Mouse (Mus musculus) retina, postnatal 7 days (tissue): ENCODE measurements around the gene Eml5.

ENCODE experiments used
- DNase-seq: peaks from one replicate; pipeline ENCODE4 v3.0.0-alpha.2; 2012; ENCODE audit warnings: low read depth, low spot score

Gene Eml5

DNA sequence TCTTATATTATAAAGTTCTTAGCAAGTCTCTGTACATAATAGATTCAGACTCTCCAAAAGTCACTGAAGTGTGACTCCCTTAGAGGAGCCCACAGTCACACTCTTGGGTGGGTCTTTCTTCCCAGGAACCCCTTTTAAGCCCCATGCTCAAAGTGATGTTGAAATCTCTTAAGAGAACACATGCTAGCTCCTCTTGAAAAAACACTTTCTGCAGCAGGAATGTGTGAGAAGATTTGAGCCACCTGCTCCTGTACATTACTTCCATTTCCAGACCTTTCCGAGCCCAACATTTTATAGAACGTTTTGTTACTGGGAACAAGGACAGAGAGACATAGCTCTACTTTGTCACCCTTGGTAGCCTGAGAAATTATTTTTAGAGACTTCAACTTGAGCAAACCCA, 66.4 kb downstream of the Eml5 start:
- no peak for DNase-seq

DNA sequence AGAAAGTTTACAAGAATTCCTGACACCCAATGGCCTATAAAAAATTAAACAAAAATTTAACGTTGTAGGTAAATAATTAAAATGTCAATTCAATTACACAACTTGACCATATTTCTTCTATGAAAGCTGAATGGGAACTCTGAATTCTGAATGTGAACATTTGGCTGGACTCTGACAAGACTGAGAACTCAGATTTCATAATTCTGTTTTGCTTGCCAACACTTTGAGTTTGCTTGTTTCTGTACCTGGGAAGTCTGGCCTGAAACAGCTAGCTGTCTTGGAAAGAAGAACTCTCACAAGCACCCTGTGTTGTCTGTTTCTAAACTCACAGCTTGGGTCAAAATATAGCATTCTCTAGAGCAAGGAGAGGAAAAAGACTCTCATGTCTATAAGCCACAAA, 67.4 kb downstream of the Eml5 start:
- no peak for DNase-seq

DNA sequence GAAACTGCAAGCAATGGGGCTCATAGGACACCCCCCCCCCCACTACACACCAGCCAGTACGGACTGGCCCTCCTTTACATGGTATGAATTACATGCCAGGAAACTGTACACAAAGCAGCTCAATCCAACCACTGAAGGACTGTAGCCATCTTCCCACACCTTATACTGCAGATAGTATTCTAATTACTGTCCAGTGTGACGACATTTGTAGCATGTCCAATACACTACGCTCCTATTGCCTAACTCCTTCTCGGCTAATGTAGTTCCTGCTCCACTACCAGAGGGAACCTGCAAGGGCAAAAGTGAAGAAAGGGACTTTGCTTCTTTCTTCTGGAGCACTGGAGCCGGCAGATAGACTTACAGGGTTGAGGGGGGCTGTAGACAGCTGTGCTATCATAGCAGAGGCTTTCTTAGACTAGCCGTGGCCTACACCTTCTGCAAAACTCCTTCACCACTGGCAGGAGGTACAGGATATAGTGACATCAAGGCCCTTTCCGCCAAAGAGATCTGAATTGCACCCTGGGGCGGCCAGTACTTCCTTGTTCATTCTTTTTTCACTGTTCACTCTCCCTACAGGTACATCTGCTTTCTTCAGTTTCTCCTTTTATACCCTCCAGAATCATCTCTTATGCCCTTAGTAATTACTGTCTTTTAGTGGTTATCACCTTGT, 68.2 kb downstream of the Eml5 start:
- no peak for DNase-seq

DNA sequence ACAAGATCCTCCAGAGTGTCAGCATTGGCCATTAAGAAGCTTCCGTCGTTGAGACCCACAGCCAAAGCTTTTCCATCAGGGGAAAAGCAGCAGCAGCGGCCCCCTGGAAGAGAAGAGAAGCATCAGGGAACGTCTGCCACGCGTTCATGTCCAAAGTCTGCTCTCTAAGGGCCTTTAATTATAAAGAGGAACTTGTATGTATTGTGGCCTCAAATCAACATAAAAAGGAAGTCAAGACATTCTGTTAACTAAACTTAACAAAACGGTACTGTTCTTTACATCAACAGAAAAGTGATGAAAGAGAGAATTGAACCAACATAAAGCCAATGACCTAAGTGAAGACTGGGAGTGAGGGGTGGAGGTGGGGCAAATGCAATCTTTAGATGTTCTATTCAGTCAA, 70.2 kb downstream of the Eml5 start:
- no peak for DNase-seq

DNA sequence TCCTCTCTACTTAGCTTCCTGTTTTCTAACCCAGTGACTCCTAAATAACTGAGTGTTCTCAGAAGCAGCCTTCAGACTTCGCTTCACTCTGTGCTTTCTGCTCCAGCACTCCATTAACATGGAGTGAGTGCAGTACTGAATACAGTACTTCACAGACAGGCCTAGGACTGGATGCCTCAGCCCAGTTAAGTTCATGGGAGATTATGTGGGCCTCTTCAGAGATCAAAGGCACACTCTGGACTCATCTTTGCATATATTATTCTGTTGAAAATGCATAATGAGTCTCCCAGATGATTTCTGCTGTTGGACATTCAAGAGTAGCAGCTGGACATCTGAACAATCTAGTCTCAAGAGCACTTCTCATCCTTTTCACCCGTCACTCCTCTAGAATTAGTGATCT, 80.5 kb downstream of the Eml5 start:
- DNase-seq, result no peak

DNA sequence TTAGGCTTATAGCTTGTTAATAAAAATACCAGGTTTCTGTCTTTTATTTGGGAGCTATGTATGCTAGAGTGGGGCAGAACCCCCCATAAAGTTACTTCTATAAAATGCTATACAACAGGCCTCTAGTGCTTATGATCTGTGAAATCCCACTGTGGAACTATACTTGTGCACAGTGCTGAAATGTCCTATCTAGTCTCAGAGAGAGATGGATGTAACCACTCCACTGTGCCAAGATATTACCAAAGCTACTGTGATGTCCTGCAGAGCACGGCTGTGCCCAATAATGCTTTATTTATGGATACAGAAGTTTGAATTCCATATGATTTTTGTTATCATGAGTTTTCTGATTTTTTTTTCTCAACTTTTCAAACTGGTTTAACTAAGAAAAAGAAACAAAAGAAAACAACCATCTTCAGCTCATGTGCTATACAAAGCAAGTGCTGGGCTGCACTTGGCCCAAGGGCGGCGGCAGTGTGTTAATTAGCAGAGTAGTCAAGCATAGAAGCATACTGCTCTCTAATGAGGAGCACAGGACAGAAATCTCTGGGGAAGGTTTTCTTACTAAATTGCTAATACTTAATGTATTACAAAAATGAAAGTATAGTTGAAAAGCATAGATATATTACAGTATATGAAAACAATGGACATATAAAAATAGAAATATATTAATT, 97.1 kb downstream of the Eml5 start:
- DNase-seq, result no peak

DNA sequence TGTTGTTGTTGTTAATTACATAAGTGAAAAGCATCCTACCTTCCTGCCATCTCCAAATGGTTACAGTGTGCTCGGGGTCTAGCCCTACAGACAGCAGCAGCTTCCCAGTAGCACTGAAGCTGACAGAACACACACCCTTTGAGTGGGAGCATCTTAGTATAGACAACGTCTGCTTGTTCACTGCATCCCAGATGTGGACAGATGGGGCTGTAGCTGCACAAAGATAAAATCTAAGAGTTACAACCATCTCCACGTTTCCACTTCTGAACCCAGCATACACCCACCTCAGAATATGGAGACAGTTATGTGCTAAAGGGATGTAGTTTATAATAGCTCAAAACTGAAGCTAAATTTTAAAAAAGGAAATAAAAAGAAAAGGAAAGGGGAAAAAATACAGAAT, 99.0 kb downstream of the Eml5 start:
- DNase-seq, result no peak

DNA sequence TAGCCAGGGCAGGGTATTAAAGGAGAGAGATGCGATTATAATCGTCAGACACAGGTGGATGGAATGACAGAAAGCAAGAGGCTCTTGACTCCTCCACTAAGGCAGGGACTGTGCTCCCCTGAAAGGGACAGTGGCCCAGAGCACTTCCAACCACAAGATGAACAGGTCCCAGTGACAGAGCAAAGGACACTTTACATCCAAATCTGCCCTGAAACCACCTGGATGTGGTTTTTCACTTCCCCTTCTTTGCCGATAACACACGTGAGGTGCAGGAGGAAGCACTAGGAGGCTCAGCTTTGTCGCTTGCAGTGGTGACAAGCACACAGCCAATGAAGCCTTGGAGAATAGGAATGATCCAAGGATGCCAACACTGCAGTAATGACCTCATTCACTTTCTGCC, 101.0 kb downstream of the Eml5 start:
- DNase-seq, result no peak

DNA sequence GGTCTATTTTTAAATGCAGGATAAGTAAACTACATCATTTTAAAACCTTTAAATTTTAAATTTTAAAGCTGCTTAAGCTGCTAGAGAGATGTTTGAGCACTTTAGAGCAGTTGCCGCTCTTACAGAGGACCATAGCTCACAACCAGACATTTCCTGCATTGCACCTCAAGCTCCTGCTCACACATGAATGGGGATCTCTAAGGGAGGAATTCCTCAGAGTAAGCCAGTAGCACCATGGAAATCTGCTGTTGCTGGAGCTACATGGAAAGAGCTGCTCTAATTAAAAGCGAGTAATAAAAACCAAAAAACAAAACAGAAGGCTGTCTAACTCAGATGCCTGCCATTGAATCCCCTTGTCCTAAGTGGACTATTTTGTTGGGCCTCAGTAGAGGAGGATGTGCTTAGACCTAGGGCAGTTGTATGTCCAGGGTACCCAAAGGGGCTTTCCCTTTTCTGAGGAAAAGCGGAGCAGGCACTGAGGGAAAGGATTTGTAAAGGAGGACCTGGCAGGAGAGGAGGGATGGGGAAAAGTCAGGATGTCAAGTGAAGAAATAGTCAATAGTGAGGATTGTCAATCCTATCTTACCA, 105.5 kb downstream of the Eml5 start:
- DNase-seq, result no peak

DNA sequence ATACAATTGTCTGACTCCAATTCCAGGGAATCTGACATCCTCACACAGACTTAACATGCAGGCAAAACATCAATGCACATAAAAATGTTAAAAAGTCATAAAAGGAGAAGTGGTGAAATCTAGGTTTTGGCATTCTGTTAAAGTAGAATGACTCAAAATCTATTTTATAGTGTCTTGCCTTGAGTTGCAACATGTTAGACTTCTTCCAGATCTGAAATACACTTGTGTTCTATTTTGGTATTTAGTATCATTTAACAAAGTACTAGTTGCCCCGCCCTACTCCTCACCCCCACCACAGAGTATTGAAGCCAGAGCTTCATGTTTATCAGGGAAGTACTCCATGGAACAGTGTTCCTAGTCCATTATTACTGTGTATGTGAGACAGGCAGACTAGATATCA, 117.0 kb downstream of the Eml5 start:
- DNase-seq, result no peak

DNA sequence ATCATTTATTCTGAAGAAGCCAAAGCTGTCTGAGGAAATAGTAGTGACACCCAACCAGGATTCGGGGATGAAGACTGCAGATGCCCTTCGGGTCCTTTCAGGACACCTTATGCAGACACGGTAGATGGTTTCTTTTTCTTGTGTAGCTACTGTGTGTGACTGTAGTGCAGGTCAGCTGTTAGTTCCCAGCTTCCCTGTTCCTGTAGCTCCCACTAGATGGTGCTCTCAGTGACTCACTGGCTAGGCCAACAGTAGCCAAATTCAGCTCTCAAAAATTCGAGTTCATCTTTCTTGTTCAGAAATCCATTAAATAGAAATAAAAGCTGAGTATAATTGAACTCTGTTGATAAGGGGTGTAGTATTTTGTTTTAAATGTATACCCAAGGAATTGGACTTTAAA, 122.1 kb downstream of the Eml5 start:
- DNase-seq, result peak; percentile 16

DNA sequence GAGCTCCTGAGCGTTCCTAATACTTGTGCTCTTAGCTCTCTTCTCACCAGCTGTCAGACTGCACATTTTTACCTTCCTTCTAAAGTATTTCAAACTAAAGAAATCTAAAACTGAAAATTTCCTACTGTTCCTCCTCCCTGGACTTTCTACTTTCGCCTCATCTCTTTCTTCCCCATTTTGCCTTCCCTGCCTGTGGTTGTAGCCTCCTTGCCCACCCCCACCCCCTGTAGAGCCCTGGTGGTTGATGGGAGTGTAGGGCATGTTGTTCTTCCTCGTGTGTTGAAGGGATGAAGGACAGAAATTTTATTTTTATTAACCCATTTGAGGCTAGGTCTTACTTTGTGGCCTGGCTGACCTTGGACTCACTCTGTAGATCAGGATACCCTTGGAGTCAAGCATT, 123.8 kb downstream of the Eml5 start:
- no peak for DNase-seq

DNA sequence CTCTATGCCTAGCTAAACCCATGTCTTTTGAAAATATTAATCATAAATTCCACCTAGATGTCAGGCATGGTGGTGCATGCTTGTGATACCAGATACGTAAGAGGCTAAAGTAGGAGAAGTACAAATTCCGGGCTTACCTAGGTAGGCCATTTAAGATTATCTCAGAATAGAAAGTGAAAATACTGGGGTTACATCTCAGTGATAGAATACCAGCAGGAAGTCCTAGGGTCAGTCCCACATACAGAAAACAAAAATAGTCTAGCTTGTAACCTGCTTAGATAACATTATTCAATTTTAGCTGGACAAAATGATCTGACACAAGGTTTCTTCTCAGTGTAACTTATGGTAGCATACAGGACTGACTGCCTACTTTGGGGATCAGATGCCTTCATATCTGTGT, 135.0 kb downstream of the Eml5 start:
- DNase-seq, result no peak

DNA sequence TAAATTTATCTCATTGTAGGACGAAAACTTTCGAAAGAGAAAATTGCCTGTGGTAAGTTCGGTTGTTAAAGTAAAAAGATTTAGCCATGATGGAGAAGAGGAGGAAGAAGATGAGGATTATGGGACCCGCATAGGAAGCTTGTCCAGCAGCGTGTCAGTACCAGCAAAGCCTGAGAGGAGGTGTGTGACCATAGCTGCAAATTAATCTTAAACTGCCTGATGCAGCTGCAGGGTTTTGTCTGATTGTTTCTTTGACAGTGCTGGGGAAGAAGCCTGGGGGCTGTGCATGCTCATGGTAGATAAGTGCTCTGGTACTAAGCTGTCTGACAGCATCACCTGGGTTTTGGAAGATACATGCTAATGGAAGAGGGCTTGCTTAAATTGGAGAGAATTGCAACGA, 141.6 kb downstream of the Eml5 start:
- no peak for DNase-seq

DNA sequence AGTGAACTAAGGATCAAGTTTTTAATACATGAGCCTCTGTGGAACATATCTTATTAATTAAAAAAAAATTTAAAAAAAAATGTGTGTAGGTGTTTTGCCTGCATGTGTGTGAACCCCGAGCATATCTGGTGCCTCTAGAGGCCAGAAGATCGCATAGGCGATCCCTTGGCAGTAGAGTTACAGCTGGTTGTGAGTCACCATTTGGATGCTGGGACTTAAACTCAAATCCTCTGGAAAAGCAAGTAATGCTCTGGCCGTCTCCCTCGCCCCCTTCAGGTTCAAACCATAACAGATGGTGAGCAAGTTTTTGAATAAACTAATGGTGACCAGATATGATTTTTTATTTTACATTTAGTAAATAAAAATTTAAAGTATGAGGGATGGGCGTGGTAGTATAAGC, 143.6 kb downstream of the Eml5 start:
- no peak for DNase-seq

DNA sequence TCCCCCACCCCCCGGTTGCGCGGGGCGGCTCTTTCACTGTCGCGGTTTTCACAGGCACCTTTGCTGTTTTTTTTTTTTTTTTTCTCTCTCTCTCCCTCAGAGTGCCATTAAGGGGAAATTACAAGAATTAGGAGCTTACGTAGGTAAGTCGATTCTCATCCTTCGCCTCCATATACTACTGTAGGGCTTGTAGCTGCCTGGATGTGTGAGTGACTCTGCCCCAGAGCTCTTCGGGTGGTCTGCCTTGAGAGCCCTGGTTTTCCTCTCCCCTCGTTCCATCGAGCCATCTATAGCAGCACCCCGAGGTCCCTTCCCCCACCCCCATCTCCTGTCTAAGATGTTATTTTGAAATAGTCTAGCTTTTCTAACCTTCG, 153.9 kb downstream of the Eml5 start:
- DNase-seq, result no peak

DNA sequence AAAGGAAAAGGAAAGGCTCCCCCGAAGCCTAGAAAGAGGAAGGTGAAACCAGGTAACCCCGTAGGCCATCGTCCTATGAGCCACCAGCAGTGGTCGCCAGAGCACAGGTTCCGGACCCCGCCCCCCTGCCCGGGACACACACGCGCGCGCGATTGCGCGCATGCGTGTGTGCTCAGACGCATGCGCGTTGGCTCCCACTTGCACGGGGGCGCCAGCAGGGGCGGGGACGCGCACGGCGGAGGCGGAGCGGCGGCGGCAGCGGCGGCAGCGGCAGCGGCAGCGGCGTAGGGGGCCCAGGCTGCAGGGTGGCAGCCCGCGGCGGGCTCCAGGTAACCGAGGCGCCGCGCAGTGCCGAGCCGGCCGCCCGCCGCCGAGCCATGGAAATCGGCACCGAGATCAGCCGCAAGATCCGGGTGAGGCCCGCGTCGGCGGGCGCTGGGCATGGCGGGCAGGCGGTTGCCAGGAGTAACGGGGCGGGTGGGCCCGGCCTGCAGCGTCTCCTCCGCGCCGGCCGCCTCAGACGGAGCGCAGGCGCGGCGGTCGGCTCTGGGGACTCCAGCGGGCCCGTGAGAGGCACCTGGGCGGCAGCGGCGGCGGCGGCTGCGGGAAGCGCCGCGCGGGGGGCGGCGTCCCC, 154.4 kb downstream of the Eml5 start, which contains the start of gene Zc3h14:
TSS of gene Zc3h14 (plus strand) at position 219 of the 634 bp plus-strand sequence.
- peak; percentile 94 for DNase-seq

DNA sequence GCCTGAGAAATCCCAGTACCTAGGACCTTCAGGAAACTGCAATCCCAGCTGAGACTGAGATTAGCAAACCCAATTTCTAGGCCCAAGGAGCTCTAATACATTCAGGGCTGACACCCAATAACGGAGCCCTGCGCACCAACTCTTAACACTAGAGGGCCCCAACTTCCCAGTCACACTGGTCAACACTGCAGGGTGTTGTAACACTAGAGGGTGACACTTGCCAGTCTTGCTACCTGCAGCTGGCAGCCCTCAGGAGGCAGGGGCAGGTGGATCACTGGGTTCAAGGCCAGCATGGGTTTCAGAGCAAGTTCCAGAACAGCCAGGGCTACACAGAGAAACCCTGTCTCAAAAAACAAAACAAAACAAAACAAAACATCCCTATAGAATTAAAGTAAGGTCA, 155.2 kb downstream of the Eml5 start:
- DNase-seq, result peak; percentile 51

DNA sequence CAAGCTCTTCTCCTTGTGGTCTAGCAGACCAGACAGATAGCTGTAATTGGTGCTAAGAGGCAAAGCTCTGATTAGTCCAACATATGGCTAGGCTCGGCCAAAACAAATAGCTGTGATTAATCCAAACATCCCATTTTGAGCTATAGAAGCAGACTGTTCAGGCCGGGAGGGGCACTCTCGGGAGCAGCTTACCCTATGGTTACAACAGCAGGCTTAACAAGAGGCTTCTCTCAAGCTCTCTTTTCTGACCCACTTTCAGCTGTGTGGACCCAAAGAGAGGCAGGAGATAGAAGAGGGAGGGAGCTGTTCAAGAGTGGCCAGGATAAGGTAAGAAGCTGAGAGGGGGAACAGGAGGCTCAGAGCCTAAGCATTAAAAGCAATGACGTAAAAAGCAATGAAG, 155.7 kb downstream of the Eml5 start:
- DNase-seq, result peak; percentile 76

DNA sequence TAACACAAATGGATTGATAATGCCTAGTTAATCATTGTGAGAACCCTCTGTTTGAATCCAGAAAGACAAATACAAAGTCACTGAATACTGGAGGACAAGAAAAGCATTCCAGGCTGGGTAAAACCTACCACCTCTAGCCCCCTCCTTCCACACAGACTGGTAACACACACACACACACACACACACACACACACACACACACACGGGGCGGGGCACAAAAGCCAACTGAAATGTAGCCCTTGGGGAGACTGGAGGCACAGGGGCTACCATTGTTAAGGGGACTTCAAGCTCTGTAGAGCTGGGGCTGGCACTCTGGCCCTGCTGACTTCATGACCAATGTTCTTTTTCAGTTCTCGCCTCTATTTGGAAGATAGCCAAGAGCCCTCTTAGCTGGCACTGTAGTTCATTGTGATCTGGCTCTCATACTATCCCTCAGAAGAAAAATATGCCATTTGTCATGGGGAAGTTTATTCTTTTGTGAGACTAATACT, 160.2 kb downstream of the Eml5 start:
- no peak for DNase-seq

DNA sequence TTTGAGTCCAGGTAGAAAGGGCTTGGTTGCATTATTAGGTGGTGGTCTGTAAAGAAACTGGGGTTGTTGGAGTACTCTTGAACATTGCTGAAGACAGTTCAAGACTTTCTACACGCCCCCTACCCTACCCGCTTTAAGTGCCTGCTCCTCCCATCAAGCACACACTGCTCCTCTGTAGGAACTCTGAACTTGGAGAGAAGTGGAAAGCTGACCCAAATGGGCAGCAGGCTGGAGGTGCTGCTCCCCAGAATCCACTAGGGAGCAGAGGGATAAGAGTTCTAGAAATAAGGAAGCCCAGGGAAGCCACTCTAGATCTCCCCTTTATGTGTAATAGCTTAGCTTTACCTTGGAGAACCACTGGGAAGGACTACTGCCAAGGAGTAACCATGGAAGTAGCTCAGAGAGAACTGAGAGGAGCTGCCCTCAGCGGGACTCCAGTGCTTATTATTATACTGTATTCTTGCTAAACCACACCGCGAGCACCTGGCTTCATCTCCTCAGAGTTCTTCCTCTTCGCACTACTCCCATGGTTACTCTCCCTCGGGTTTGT, 163.4 kb downstream of the Eml5 start:
- no peak for DNase-seq
